ENCODE assay signal across 10 mouse cellular contexts in the genomic region with DNA sequence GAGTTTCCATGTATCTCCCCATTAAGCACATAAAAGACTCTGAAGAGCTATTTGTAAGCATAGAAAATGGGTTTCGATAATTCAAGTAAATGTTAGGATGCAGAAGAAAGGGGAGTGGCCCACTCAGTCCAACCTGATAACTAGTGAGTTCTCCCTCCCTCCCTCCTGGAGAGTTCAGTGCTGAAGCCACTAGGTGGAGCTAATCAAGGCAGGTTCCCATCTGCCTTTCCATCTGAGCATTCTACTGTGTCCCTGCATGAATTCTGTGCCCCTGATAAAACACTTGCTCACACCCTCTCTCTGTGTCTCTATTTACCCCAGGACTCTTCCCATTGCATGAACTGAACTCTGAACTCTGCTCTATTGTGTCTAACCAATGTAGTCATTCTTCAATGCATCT. TPM values are rescaled to one million over a fixed set of nuclear protein-coding genes. Genes with fewer than 3 reads are reported as not detected.
DNase-seq lines count a peak whose midpoint lies in the region; ATAC-seq and TF ChIP-seq lines count a peak whose summit lies in the region.
"Had no signal": no experiment of that assay in that cellular context is flagged by ENCODE, and none has a peak within 500 bp of the region (broad histone marks: within the 10 kb centered on the region; RNA-seq: fewer than 3 reads in every experiment).

No protein-coding gene starts in this region.

- peak in 1 of 2 experiments; percentile 8 for DNase-seq in cerebellum, adult 2 months
- no peak for DNase-seq in cerebellum, adult 9-11 months
- DNase-seq in liver, adult 2 months (ENCODE audit: extremely low read depth, low read depth, low spot score), result no peak
- DNase-seq in liver, embryonic 11.5 days (ENCODE audit: low spot score), result no peak
- DNase-seq in adrenal gland, postnatal 36 days, result peak; percentile 6 to 32
- DNase-seq in urinary bladder, postnatal 4 days (ENCODE audit: low spot score in 2 of 2), result no peak
- DNase-seq in spleen, postnatal 36 days (ENCODE audit: low spot score in 2 of 2), result no peak

- peak; percentile 56 for TF ChIP-seq CTCF in cerebellum, adult 2 months (IDR thresholded peaks at IDR 0.05; ENCODE audit: borderline replicate concordance, insufficient read depth, low read depth, low read length)
- TF ChIP-seq CTCF in liver, adult 2 months (IDR thresholded peaks at IDR 0.05; ENCODE audit: low read depth, low read length), result peak; percentile 15; the same call in 1 of the 2 replicates

- no peak overlapping the region for H3K4me2 ChIP-seq in liver, embryonic 11.5 days

- H3K27me3 ChIP-seq in cerebellum, adult 2 months (ENCODE audit: control insufficient read depth, insufficient read depth, low read length), result no peaks in the 10 kb centered on the region
- H3K27me3 ChIP-seq in liver, adult 2 months (ENCODE audit: control insufficient read depth, insufficient read depth, low read length), result no peaks in the 10 kb centered on the region
- H3K27me3 ChIP-seq in liver, embryonic 11.5 days (replicated peaks; ENCODE audit: control insufficient read depth, insufficient read depth, low read length), result no peaks in the 10 kb centered on the region

- 52% methylated on average over 1 of the region's 1 CpGs for WGBS in cerebellum, adult 2 months
- WGBS in liver, adult 2 months, result 50% methylated on average over 1 of the region's 1 CpGs
- 60% methylated on average over 1 of the region's 1 CpGs for WGBS in liver, embryonic 11.5 days

- no peaks in the 10 kb centered on the region for H3K9me3 ChIP-seq in liver, embryonic 11.5 days (ENCODE audit: control insufficient read depth, low read length)

- no peak; the same call in 1 of the 2 replicates for ATAC-seq in liver, embryonic 11.5 days (replicated peaks; ENCODE audit: low FRiP score)
- peak; percentile 76 for ATAC-seq in megakaryocyte progenitor cell, adult 5-6 weeks (replicated peaks; ENCODE audit: poor library complexity)

- H3K27ac ChIP-seq in cerebellum, adult 2 months (ENCODE audit: insufficient read depth, low read length), result no peak overlapping the region
- no peak overlapping the region for H3K27ac ChIP-seq in liver, adult 2 months (replicated peaks; ENCODE audit: insufficient read depth, low read depth, low read length)
- H3K27ac ChIP-seq in liver, embryonic 11.5 days (ENCODE audit: low read depth, low read length), result no peak overlapping the region

- H3K79me2 ChIP-seq in liver, adult 2 months (ENCODE audit: control insufficient read depth, insufficient read depth, low read length), result no peaks in the 10 kb centered on the region

- TF ChIP-seq POLR2A in cerebellum, adult 2 months (IDR thresholded peaks at IDR 0.05; ENCODE audit: borderline replicate concordance, insufficient read depth, low read length), result no peak
- no peak for TF ChIP-seq POLR2A in liver, adult 2 months (IDR thresholded peaks at IDR 0.05; ENCODE audit: extremely low read depth, insufficient read depth, low read length)

- no peaks in the 10 kb centered on the region for H3K4me1 ChIP-seq in cerebellum, adult 2 months (ENCODE audit: control insufficient read depth, insufficient read depth, low read length)
- no peaks in the 10 kb centered on the region for H3K4me1 ChIP-seq in liver, adult 2 months (ENCODE audit: control insufficient read depth, insufficient read depth, low read length)
- no peaks in the 10 kb centered on the region for H3K4me1 ChIP-seq in liver, embryonic 11.5 days (replicated peaks; ENCODE audit: control insufficient read depth, insufficient read depth, low read length)

- H3K4me3 ChIP-seq in cerebellum, adult 2 months (replicated peaks; ENCODE audit: insufficient read depth, low read depth, low read length), result no peak overlapping the region
- no peak overlapping the region for H3K4me3 ChIP-seq in liver, adult 2 months (ENCODE audit: insufficient read depth, low read depth, low read length)
- H3K4me3 ChIP-seq in liver, embryonic 11.5 days (ENCODE audit: low read depth, low read length), result no peak overlapping the region

- no peak overlapping the region for H3K9ac ChIP-seq in liver, adult 2 months (ENCODE audit: low read depth, low read length)
- H3K9ac ChIP-seq in liver, embryonic 11.5 days (ENCODE audit: low read depth, low read length), result no peak overlapping the region

- no peaks in the 10 kb centered on the region for H3K36me3 ChIP-seq in liver, adult 2 months (ENCODE audit: control insufficient read depth, insufficient read depth, low read length)
- H3K36me3 ChIP-seq in liver, embryonic 11.5 days (ENCODE audit: control insufficient read depth, insufficient read depth, low read length), result no peaks in the 10 kb centered on the region

RNA-seq across cellular contexts. Expression of a gene that starts 57.1 kb away (rescaled TPM):
- 15.5 and 21.1 TPM in 2 replicates for polyA plus RNA-seq in cerebellum, adult 2 months (2012; rRNA removed)
- not detected in 2 replicates for total RNA-seq in liver, adult 2 months (2014; rRNA removed)
- polyA plus RNA-seq in liver, adult 2 months (2012; rRNA removed), result not detected in 2 replicates
- polyA plus RNA-seq in liver, embryonic 11.5 days (2014; fragmentation: Nextera tagmentation; extraction: Ambion mirVana), result not detected in 2 replicates
- not detected for total RNA-seq in adrenal gland, postnatal 36 days (2021)
- not detected in 2 replicates for total RNA-seq in megakaryocyte progenitor cell, adult 5-6 weeks (2015)
- not detected in 2 replicates for total RNA-seq in megakaryocyte progenitor cell, adult 5-6 weeks (2017)
- total RNA-seq: heart, adult 18-20 months had no signal
- polyA plus RNA-seq: liver, embryonic 16.5 days had no signal

Comparison
In these comparisons a context has a peak if more than half of its experiments do, and no peak if none do; other contexts are left out.
1. DNase-seq: peak in adrenal gland, postnatal 36 days (2 of 2); none in cerebellum, adult 9-11 months (single experiment), liver, adult 2 months (single experiment), liver, embryonic 11.5 days (single experiment), urinary bladder, postnatal 4 days (0 of 2) and spleen, postnatal 36 days (0 of 2).